Mouse (Mus musculus) cerebral cortex, adult 2 months (tissue): ENCODE results near the gene Dcaf17.

ENCODE experiments used
- WGBS: fragments of 180-500 bp; shearing (Covaris S2); methylation state at CpG from one replicate; pipeline ENCODE4 v1.1.7; 2018; 5-methylcytosine and 5-hydroxymethylcytosine counted together

Dcaf17 gene

DNA sequence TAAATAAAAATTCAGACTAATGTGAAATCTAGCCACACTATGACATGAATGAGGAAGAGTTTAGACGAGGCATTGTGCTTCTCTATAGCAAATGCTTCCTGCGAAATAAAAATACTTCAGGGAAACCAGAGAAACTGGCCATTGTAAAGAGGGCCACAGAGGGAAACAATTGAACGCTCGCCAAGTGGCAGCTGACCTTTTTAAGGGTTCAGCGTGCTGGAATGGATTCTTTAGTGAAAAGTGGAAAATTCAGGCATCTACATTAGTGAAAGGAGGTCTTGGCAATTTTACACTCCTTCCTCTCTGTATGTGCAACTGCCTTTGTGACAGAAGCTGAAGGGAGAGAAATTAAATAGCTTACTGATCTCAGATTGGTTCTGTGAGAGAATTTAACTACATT is 66.3 kb downstream of the Dcaf17 start:
- 34% methylated on average over 5 of the region's 5 CpGs for WGBS

- WGBS = 68% methylated on average over 13 of the region's 13 CpGs
Measured at GRCm38 (mm10) chr2:71122268-71123029, 67.3 kb downstream of the Dcaf17 start.

- WGBS = 72% methylated on average over 2 of the region's 2 CpGs
Measured at GRCm38 (mm10) chr2:71123591-71123990, 68.5 kb downstream of the Dcaf17 start.

- 78% methylated on average over 10 of the region's 10 CpGs for WGBS
Measured at GRCm38 (mm10) chr2:71127779-71128534, 72.8 kb downstream of the Dcaf17 start.

DNA sequence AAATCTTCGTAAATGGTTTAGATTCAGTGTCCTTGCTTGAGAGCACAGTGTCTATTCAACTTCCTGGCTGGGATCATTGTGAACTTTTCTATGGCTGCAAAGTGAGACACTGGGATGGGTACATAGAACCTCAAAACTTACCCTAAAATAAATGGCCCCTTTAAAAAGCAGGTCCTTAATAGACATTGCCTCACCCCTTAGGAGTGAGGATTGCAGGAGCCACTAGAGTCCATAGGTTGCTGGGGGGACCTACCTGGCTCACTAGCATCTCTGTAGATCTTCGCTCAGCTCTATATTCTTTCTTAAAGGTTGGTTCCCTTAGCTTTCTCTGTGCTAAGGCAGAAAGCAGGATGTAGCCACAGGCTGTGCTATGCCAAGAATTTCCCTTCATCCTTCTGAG is 75.2 kb downstream of the Dcaf17 start:
- WGBS = 95% methylated on average over 2 of the region's 2 CpGs

DNA sequence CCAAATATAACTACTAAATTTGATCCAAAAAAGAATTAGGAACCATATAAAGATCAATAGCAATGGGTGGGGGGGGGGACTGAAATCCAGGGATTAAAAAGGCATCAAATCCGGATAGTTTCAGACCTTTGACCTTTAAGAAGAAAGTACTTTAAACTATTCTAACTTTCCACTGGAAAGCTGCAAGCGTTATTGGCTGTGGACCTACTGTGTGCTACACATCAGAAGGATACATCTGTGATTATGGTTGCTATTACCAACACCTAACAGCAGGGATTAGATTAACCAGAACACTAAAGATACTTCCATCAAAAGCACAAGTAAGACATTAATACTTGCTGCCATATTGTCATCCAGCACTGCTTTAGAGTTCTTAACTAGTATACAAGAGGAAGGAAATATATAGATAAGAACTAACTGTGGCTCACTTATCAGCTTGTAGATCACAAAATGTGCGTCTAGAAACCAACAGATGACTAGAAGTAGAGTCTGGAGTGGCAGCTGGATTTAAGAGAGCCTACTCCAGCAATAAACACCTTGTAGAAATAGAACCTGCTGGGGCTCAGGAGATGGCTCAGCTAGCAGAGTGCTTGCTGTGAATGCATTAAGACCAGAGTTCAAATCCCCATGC is 76.9 kb downstream of the Dcaf17 start:
- WGBS = 92% methylated on average over 3 of the region's 3 CpGs

GRCm38 (mm10) chr2:71134041-71134505 is 78.9 kb downstream of the Dcaf17 start:
- 92% methylated on average over 9 of the region's 9 CpGs for WGBS

DNA sequence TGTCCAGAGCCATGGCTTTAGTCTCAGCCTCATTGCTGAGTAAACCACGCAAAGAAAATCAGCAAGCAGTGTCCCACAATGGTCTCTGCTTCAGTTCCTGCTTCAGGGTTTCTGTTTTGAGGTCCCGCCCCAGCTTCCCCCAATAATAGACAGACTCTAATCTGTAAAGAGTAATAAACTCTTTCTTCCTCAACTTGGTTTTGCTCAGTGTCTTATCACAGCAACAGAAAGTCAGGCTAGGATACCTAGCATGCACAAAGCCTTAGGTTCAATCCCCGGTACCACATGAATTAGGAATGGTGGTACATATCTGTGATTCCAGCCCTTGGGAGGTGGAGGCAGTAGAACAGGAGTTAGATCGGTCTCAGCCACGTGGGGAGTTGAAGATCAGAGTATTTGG is 79.7 kb downstream of the Dcaf17 start:
- 85% methylated on average over 5 of the region's 5 CpGs for WGBS

DNA sequence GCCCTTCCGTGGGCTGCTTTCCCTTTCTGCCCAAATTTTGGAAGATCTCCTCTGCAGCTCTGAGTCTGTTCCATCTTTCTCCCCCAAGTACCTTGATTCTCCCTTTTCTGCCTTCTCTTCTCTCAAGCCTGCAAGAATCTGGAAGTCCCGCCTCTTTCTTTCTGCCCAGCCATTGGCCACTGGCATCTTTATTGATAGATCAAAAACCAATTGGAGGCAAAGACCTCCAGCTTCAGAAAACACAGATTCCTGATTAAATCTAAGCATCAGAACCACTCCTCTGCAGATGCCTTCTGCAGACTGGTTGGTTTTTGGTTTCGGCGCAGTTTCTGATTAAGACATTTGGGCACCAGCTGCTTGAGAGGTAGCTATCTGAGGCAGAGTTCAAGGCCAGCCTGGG is 85.5 kb downstream of the Dcaf17 start:
- 70% methylated on average over 4 of the region's 4 CpGs for WGBS

DNA sequence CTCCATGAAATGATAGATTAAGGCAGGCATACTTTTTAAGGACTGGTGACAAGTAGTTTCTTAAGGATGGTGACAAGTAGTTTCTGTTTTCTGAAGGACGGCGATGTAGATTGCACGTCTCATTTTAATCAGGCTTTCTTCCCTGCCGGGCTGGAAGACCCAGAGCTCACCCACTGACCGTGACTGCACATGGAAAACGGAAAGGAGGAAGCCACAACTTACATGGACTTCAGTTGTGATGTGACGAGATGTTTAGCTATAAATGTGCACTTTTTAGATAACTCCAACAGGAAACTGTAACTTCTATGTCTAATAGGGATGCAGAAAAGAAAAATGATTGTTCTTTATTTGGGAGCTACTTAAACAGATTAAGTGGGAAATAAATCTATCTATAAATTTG is 87.3 kb downstream of the Dcaf17 start:
- 82% methylated on average over 7 of the region's 7 CpGs for WGBS

GRCm38 (mm10) chr2:71145853-71146252 is 90.7 kb downstream of the Dcaf17 start:
- 96% methylated on average over 4 of the region's 4 CpGs for WGBS

GRCm38 (mm10) chr2:71146266-71146665 is 91.1 kb downstream of the Dcaf17 start:
- WGBS = 79% methylated on average over 3 of the region's 3 CpGs

- 29% methylated on average over 6 of the region's 6 CpGs for WGBS
Measured at GRCm38 (mm10) chr2:71147816-71148215, 92.7 kb downstream of the Dcaf17 start.
